Mouse (Mus musculus) v-Abl transformed pro-B cells (cell line): Measurements from ENCODE around the gene Psmc1.

Source experiments
- in situ Hi-C, 2 experiments: fragments of 400-800 bp; cut with MboI; formaldehyde crosslinking; loops; one replicate each; pipeline ENCODE4 v1.15.1; 2025; ENCODE audit not compliant: unreplicated experiment in 2 of 2

The Psmc1 gene

DNA sequence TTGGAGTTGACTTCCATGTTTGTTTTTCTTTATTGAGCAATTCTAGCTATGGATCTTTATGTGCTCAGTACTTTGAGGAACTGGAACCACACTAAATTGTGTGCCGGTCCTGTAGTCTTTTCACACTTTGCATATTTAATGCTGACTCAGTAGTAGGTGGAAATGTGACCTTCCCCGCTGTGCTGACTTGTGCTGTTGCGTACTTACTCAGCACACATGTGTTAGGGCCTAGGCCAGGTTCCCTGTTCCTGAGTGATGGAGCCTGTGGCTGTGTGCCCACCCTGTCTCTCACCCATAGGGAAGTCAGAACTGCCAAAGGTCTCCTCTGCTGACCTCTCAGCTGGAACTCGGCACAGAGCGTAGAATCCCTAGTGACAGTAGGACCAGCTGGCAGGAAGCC lies 6.0 kb downstream of the Psmc1 start:
- in situ Hi-C loops = loop anchor here (25.0 kb wide), 3 partner anchors 229 to 1379 kb away; partner anchors contain the start of genes Efcab11 (in 1 of the 2), Ptpn21 (in 1 of the 2), Tdp1 (in 1 of the 2) and Zc3h14 (in 1 of the 2)

DNA sequence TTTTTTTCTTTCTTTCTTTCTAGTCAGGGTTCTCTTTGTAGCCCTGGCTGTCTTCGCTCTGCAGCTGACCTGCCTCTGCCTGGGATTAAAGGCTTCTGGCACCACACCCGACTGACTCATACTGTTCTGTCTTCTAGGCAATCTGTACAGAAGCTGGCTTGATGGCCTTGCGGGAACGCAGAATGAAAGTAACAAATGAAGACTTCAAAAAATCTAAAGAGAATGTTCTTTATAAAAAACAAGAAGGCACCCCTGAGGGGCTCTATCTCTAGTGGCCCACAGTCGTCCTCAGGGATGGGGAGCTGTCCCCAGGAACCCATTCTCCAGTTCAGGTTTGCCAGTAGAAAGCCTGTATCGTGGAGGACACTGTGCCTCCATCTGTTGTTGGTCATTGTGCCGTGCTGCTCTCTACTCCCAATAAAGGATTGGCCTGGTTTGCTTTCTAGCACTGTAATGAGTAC lies 13.0 kb downstream of the Psmc1 start:
- in situ Hi-C loops = loop anchor here (25.0 kb wide), 3 partner anchors 236 to 1386 kb away; partner anchors contain the start of genes Efcab11 (in 1 of the 2), Ptpn21 (in 1 of the 2), Tdp1 (in 1 of the 2) and Zc3h14 (in 1 of the 2)

DNA sequence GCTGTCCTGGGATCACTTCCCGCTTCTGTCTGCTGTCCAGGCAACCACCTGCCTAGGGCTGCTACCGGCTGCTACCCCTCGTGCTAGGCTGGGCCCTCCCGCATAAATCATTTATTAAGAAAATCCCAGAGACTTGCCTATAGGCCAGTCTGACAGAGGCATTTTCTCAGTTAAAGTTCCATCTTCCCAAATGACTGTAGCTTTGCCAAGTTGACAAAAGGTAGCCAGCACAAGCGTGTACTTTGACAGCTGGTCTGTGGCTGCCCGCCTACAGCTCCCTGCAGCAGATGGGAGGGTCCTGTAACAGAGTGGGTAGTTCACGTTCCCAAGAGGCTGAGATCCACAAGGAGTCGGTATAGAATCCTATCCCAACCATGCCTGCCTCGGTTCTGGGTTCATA lies 13.5 kb downstream of the Psmc1 start:
- in situ Hi-C loops = loop anchor here (25.0 kb wide), 3 partner anchors 236 to 1386 kb away; partner anchors contain the start of genes Efcab11 (in 1 of the 2), Ptpn21 (in 1 of the 2), Tdp1 (in 1 of the 2) and Zc3h14 (in 1 of the 2)

DNA sequence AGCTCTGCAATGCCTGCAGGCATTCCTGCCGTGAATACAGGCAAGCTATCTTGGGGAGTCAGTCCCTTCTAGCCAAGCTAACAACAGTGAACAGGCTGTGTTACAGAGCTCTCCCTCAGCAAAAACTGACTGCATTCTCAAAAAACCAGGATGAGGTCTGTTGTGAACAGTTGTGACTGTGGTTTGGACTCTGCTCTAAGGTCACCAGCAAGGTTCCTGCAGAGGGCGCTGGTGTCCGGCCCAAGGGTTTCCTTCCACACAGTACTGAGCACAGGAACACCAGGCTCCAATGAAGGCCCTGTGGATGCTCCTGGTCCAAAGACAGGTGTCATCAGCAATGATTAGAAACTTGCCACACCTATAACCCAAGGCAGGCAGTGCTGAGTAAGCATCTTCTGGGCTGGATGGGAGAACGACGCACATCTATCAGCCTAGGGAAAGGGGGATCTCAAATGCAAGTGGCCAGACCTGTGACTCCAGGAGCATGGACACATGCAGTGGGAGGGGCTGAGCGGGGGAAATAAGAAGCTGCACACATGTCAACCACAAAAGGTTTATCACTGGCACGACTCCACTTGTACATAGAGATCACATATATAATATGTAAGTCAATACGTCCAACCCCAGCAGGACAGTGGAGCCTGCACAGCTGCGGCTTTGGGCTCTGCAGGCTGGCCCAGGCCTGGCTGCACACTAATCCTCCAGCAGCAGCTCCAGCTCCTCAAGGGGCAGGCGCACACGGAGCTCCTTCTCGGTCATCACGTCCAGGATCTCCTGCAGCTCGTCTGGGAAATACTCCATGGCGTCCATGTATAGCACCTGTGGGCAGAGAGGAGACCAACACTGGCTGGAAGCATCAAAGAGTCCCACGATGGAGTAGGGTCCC lies 15.2 kb downstream of the Psmc1 start:
- in situ Hi-C loops = loop anchor here (5.0 to 25.0 kb wide), 5 partner anchors 238 to 1388 kb away; partner anchors contain the start of genes Efcab11 (in 1 of the 2), Ptpn21 (in 1 of the 2), Tdp1 (in 1 of the 2) and Zc3h14 (in 1 of the 2)

DNA sequence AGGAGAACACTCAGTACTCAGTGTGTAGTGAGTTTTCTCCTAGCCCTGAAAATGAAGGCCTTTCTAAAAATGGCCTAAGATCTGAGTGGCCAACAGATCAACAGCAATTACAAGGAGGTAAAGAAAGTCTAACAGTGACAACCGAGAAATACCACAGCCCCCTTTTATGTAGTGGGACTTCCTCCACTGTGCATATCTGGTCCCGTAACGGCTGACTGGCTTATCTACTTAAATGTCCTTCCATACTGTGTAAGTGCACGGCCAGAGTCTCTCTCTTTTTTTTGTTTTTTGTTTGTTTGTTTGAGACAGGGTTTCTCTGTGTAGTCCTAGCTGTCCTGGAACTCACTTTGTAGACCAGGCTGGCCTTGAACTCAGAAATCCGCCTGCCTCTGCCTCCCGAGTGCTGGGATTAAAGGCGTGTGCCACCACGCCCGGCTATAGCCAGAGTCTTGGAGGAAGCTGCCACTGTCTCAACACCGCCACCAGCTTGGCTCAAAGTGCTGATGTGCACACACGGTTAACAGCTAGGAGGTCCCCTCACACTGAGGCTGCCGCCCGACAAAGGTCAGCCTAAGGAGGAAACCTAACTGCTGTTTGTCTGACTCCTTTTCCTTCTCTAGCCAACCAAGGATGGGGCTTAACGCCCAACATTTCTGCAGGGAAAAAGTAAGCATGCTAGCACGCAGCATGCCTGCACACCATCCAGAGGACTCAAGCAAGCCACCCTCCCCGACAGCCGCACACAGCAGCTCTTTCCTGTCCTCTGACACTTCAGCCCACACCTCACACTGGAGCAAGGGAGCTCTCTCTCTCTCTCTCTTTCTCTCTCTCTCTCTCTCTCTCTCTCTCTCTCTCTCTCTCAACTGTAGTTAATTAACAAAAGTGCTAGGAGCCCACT lies 17.3 kb downstream of the Psmc1 start:
- in situ Hi-C loops = loop anchor here (5.0 kb wide), 2 partner anchors 360 to 715 kb away; no protein-coding TSS in a partner anchor

DNA sequence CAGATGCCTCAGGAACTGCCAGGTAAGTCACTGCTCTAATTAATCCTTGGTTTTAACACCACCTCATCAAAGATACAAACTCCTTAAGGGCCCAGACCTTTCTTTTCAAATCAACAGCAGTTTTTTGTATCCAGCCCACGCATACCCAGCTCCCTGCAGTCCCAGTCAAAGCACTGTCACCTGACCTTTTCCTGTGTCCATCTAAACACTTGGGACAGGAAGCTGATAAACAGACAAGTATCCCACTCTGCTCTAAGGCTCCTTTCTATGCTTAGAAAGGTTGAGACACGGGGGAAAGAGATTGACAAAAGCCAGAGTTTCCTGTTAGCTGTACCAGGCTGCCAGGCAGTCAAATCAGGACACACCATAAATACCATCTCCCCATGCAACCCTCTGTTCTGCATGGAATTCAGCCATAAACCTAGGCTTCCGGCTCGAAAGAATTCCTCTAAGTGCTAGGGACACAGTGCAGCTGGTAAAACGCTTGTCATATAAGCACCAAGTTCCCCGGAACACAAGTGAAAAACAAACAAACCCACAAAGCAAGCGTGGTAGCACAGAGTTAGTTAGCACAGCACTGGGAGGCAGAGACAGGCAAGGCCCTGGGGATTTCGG lies 18.0 kb downstream of the Psmc1 start:
- in situ Hi-C loops = loop anchor here (5.0 kb wide), 2 partner anchors 359 to 714 kb away; no protein-coding TSS in a partner anchor

DNA sequence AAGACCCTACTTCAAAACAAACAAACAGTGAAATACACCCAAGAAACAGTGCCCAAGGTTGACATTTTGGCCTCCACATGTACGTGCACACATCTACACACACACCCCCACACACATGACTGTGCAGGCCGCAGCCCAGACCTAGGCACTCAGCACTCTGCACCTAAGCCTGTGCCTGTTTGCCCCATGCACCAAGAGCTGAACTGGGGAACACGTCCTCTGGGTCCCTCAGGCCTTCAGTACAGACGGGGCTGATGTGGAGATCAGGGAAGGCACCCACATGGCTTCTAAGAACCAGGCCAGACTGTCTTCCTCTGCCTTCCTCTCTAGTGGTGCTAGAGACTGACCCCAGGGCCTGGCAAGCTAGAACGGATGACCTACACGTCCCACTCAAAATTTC lies 18.6 kb downstream of the Psmc1 start:
- in situ Hi-C loops = loop anchor here (5.0 kb wide), 2 partner anchors 359 to 714 kb away; no protein-coding TSS in a partner anchor

DNA sequence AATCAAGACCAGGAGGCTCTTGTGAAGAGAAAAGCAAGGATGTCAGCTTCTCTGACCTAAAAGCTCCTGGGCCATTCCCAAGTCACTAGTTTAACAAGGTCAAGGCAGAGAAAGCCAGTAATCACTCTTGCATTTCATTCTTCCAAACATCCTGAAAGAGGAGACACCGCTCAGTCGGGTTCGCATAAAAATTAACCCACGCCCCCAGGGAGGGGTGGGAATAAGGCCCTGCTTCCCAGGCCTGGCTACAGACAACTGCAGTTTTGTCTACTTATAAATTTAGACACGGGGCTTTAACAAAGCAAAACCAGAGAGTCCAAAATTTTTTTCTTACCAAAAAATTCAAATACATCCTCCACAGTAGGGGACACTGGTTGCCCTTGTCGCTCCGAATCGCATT lies 19.0 kb downstream of the Psmc1 start:
- in situ Hi-C loops = loop anchor here (5.0 kb wide), 2 partner anchors 358 to 713 kb away; no protein-coding TSS in a partner anchor

DNA sequence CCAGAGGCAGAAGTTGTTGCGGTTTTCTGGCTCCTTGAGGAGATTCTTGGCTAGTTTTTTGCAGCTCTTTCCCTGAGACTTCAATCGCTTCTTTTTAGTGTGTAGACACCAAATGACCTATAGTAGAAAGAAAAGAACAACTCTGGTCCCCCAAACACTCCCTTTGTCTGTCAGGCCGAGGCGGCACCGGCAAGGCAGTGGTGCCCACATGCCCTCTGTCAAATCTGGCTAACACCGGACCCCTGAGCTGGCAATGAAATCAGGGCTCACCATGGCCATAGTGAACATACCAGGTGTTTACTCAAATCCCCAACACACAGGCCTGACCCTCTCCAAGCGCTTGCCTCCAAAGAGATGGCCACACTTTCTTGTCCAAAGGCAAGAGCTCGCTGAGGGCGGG lies 21.2 kb downstream of the Psmc1 start:
- in situ Hi-C loops = loop anchor here (5.0 to 10.0 kb wide), 4 partner anchors 206 to 784 kb away; no protein-coding TSS in a partner anchor

DNA sequence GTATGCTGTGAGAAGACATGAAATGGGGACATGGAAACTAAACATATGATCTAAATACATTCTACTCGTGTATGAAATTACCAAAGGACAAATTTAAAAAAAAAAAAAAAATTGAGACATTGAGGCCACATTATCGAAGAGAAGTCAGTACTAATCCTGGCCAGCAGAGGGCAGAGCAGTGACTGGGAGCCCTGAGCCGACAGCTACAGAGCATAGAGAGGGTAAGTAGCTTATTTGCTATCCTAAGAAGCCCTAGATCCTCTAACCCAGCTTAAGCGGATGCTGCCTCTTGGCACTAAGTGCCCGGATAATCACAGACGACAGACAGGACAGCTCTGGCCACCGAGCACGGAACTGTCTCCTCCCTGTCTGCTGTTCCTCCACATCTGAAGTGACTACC lies 21.7 kb downstream of the Psmc1 start:
- in situ Hi-C loops = loop anchor here (5.0 to 10.0 kb wide), 4 partner anchors 206 to 783 kb away; no protein-coding TSS in a partner anchor

DNA sequence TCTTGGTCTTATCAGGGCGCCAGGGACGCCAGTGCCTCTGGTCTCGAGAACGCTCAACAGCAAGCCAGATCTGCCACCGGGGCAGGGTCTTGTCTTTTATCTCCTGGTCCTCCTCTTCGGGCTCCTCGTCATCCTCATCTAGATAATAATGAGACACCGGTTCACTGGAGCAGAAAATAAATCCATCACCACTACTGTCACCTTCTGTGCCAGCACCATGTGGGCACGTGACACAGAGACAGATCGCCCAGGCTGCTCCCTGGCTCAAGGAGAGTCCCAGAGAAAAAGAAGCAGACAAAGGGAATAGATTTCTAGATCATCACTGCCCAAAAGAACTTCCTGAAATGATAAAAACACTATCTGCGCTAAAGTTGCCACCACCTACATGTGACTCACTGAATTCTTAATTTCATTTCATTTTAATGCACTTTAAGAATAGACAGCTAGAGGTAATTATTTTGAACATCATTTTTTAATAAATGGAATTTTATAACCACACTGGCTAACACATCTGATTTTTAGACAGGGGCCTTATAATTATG lies 24.5 kb downstream of the Psmc1 start:
- in situ Hi-C loops = loop anchor here (5.0 to 10.0 kb wide), 4 partner anchors 203 to 780 kb away; no protein-coding TSS in a partner anchor

DNA sequence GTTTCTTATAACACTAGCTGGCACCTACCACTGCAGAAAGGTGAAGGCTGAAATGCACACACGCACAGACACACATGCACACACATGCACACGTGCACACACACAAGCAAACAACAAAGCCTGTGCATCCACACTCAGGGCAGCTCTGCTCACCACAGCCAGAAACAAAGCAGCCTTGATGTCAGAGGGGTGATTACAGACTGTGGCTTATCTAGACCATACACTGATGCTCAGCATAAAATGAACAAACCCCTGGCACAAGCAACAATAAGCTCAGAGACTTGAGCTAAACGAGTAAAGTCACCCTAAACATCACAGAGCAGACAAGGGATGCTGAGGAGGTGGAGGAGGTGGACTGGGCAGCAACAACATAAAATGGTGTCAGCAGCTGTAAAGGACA lies 25.2 kb downstream of the Psmc1 start:
- in situ Hi-C loops = loop anchor here (10.0 kb wide), 3 partner anchors 350 to 780 kb away; no protein-coding TSS in a partner anchor

DNA sequence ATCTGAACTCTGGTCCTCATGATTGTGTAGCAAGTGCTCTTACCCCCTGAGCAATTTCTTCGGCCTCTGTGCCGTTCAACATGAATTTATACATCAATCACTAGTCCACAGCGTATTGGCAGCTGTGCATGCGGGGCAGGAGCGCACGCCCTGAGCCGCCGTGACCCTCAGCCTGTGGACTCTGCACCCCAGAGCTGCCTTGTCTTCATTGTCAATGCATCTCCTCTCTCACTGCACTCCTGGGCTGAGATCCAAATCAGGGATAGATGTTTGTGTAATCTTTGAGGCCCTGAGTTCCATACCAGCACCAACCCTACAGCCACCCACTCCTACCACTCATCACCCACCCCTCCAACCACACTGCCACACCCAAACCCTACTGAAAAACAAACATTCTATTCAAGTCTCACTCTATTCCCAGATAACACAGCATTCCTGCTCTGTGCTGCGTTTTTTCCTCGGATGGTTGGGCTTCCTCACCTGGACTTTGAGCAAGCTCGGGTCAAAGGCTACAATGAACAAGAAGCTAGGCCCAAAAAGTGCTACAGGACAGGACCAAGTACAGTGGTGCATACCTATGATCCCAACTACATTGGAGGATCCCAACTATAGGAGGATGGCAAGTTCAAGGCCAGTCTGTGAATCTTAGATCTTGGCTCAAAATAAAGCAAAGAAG lies 33.0 kb downstream of the Psmc1 start:
- in situ Hi-C loops = no loop called here

DNA sequence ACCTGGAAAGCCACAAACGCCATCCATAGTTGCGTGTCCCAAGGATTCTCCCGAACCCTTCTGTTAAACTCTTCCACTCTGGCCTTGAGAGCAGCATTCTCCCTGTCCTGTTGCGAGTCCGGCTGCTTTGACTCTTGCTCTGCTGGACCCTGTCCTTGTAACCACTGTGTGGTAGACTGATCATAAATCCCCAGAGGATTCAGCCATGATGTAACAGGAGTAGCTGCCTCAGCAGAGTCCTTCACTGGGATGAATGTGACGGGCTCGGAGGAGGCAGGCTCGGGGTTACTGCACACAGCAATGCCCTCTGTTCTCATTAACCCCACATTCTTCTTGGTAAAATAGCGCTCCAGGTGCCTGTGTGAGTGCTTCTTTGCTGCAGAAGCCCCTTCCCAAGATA lies 33.8 kb downstream of the Psmc1 start:
- in situ Hi-C loops = no loop called here

DNA sequence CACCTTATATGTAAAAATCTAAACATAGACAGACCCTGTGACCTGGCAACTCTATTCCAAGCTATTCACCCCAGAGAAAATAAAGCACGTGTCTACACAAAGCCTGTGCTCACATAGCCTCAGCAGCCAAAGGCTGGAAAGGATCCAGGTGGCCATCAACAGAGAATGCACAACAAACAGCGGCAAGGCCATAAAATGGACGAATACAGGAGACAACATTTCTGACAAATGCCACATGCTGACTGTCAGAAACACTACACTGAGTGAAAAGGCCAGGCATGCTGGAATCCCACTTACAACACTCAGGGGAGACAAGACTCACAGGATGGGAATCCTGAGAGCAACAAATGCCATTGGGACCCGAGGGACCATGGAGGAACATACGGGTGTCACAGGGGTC lies 34.3 kb downstream of the Psmc1 start:
- in situ Hi-C loops = no loop called here

DNA sequence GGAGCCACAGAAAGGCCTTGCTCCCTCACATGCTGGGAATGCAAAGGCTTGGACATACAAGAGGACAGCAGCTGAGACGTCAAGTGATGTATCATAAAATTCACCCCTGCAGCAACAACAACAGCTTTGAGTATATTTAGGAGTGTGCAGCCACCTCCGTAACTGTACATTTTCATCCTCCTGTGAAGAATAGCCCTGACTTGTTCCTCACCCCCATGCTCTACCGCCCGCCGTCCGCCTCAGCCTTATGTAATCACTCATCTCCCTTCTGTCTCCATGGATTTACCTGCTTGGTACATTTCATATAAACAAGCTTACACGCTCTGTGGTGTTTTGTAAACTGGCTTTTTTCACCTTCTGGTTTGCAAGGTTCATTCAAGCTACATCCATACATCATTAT lies 42.5 kb downstream of the Psmc1 start:
- in situ Hi-C loops = no loop called here

DNA sequence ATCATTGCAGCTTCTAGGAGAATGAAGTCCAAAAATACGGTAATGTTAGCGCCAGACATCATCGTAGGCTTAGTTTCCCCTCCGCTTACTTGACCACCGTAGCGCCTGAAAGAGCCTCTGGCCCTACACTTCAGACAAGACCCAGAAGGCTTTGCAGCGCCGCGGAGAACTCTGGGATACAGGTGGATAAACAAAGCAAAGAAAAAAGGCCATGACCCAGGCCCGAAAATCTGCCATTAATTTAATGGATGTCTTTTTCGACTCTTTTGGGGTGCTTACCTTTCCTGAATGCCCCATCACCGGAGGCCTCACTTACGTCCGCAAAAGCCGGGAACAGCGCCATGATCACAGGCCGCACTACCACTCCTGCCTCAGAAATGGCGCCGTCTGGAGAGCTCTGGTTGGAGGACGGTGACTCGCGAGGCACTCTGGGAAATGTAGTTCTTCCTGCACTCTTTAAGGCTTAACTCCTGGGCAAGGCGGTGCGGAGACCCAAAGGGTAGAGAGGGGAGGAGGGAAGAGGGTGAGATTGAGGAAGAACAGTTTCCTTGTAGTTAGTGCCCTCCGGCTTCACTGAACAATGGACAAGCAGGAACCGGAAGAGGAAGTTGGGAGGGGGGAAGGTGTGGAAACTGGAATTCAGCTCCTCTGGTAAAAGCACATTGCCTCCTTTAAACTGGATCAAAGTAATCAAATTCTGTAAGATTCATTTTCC lies 49.5 kb downstream of the Psmc1 start, which contains the start of gene Nrde2:
Gene Nrde2, minus strand, starts transcription at position 393 of the 715 bp plus-strand sequence.
- in situ Hi-C loops = no loop called here

DNA sequence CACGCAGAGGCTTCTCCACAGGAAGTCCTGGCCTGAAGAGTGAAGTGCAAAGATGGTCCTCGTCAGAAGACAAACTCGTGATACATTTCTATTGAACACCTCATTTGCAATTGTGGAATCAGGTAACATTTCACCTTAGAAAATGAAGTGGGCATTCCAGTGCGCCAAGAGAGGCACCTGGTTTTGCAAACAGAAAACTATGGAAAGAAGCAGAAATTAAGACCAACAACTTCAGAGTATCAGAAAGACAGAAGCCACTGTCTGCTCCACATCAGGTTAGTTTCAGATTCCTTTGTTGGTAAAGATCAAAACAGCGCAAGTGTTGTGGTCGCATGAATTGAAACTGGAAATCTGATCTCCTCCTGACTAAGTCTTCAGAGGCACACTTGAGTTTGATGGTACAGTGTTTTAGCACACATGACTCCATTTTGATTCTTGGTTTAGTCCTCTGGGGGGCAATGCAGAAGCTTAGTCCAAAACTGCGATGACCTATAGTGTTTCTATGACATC lies 55.1 kb downstream of the Psmc1 start:
- in situ Hi-C loops = loop anchor here in 1 of 2 experiments (10.0 kb wide), 2 partner anchors 560 to 680 kb away; partner anchors contain the start of gene Rps6ka5
